Mouse (Mus musculus): Measurements from ENCODE around the gene Fgfr2.

- TF ChIP-seq CTCF (conservative IDR thresholded peaks at IDR 0.05; ENCODE audit: insufficient read depth, insufficient read length, low read depth, low read length), result no peak
- no peak for TF ChIP-seq POLR2A (IDR thresholded peaks at IDR 0.05; ENCODE audit: low read depth, low read length)
These were observed 858.4 kb downstream of the Fgfr2 start for GRCm38 (mm10) chr7:132264763-132265162.

Data from kidney, adult 2 months (tissue).